Mouse (Mus musculus) stomach, postnatal 0 days (tissue): Measurements from ENCODE around the gene Tpp1. TPM values are rescaled to one million over a fixed set of nuclear protein-coding genes. Genes with fewer than 3 reads are reported as not detected.

Source experiments
- ATAC-seq: fragments of 200-750 bp; cut with Nextera tagmentation; 2 replicates; pipeline ENCODE4 v1.8.0; 2017; ENCODE audit not compliant: low FRiP score, low TSS enrichment
- DNase-seq: peaks from one replicate; pipeline ENCODE4 v3.0.0-alpha.2; 2016; ENCODE audit warnings: low spot score
- H3K27ac ChIP-seq: fragments of 300-500 bp; sonication (generic); replicated peaks from 2 replicates; pipeline ENCODE4 v1.5.1; 2014; ENCODE audit warnings: mild to moderate bottlenecking, control low read depth
- H3K27me3 ChIP-seq: fragments of 300-500 bp; sonication (generic); 2 replicates; pipeline ENCODE4 v1.6.1; 2014; ENCODE audit warnings: low read length; ENCODE audit not compliant: control insufficient read depth, insufficient read depth
- H3K36me3 ChIP-seq: fragments of 300-500 bp; sonication (generic); 2 replicates; pipeline ENCODE4 v1.6.1; 2014; ENCODE audit warnings: low read length, mixed read lengths; ENCODE audit not compliant: control insufficient read depth, insufficient read depth
- H3K4me1 ChIP-seq: fragments of 300-500 bp; sonication (generic); replicated peaks from 2 replicates; pipeline ENCODE4 v1.6.1; 2014; ENCODE audit warnings: antibody characterized with exemption; ENCODE audit not compliant: control insufficient read depth, insufficient read depth
- H3K4me2 ChIP-seq: fragments of 300-500 bp; sonication (generic); replicated peaks from 2 replicates; pipeline ENCODE4 v1.6.1; 2014; ENCODE audit warnings: low read depth, mild to moderate bottlenecking, control low read depth, moderate library complexity
- H3K4me3 ChIP-seq: fragments of 300-500 bp; sonication (generic); 2 replicates; pipeline ENCODE4 v1.5.1; 2014; ENCODE audit warnings: low read depth, low read length, control low read depth
- H3K9ac ChIP-seq: fragments of 300-500 bp; sonication (generic); 2 replicates; pipeline ENCODE4 v1.6.1; 2014; ENCODE audit warnings: mild to moderate bottlenecking, low read length, control low read depth, mixed read lengths
- H3K9me3 ChIP-seq: fragments of 300-500 bp; sonication (generic); 2 replicates; pipeline ENCODE4 v1.6.1; 2016; ENCODE audit warnings: low read length; ENCODE audit not compliant: control insufficient read depth
- CTCF ChIP-seq: IDR thresholded peaks from 2 replicates; pipeline ENCODE4 v1.5.1; 2016; ENCODE audit warnings: antibody characterized with exemption, low read depth, mild to moderate bottlenecking, moderate library complexity
- EP300 ChIP-seq: optimal IDR thresholded peaks from 2 replicates; pipeline ENCODE3; 2016; ENCODE audit warnings: antibody characterized with exemption
- WGBS: fragments of 180-500 bp; shearing (Covaris S2); extraction: QIAGEN DNeasy Blood & Tissue Kit; methylation state at CpG from one replicate; pipeline ENCODE4 v1.1.7; 2014; 5-methylcytosine and 5-hydroxymethylcytosine counted together
- polyA plus RNA-seq: library from polyadenylated mRNA; unstranded; fragments of >200 nt; fragmentation: Nextera tagmentation; extraction: Ambion mirVana; gene quantifications from 2 replicates; pipeline ENCODE4 v1.2.1, GENCODE M21; 2015

Tpp1 gene
- polyA plus RNA-seq, 1 experiment from 2014 or later: 46.1 TPM

- Histone ChIP-seq H3K27ac (peak within 1 kb of the TSS; percentile 90), H3K27me3 (0 out of 2 replicates have a peak, but pooled peaks cover 3% of the 10 kb centered on the region), H3K36me3 (no peaks in the 10 kb centered on the region), H3K9ac (peak within 1 kb of the TSS; percentile 87), H3K4me1 (no peaks in the 10 kb centered on the region; the same call in 1 of the 2 replicates), H3K9me3 (no peaks in the 10 kb centered on the region), H3K4me2 (peak within 1 kb of the TSS; percentile 68), H3K4me3 (peak within 1 kb of the TSS; percentile 75)
- peak; percentile 47 for DNase-seq
- WGBS: under 1% methylated on average over 71 of the region's 97 CpGs
- no peak; the same call in 1 of the 2 replicates for TF ChIP-seq CTCF
- TF ChIP-seq EP300: no peak
- ATAC-seq: peak; percentile 72
Measured at GRCm38 (mm10) chr7:105787285-105788140, 35.5 kb upstream of the Tpp1 start, which contains the start of gene Dchs1. TSS of gene Dchs1 (minus strand) at chr7:105787654.

DNA sequence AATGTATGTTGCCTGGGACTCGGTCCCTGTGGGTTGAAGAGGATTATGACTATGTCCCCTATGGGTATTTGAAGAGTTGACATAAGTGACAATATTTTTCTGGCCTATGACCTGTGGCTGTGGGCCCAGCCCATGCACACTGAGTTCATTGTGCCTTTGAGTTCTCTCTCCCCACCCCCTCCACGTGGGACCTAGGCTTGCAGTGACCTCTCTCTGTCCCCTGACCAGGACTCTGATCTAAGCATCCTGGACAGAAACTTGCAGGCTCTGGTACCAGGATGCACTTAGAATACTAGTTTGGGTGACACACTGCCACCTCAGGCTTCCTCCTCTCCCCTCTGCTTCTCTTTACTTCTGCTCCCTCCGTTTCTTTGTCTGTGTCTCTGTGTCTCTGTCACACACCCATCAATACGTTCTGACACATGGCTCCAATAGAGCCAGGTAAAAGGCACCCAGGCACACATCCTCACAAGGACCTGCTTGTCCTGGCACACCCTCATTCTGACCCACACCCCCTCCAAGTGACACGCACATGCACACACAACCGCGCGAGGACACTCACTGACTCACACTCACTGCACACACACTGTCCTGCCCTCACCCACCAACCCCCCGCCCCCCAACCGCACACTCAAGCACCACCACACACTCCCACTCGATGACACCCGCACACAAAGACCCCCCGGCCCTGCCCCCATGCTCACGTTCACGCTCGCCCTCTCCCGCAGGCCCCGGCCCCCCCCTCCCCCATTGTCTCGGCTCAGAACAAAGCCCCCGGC lies 34.7 kb upstream of the Tpp1 start:
- TF ChIP-seq CTCF (no peak), EP300 (no peak)
- ATAC-seq (peak; percentile 72), DNase-seq (peak; percentile 23)
- Histone ChIP-seq H3K4me1 (no peaks in the 10 kb centered on the region; the same call in 1 of the 2 replicates), H3K4me2 (peak overlapping the region; percentile 68), H3K36me3 (no peaks in the 10 kb centered on the region), H3K9me3 (no peaks in the 10 kb centered on the region), H3K27me3 (0 out of 2 replicates have a peak, but pooled peaks cover 3% of the 10 kb centered on the region), H3K4me3 (peak overlapping the region; percentile 75), H3K27ac (peak overlapping the region; percentile 90), H3K9ac (peak overlapping the region; percentile 87)
- 8% methylated on average over 18 of the region's 20 CpGs for WGBS

DNA sequence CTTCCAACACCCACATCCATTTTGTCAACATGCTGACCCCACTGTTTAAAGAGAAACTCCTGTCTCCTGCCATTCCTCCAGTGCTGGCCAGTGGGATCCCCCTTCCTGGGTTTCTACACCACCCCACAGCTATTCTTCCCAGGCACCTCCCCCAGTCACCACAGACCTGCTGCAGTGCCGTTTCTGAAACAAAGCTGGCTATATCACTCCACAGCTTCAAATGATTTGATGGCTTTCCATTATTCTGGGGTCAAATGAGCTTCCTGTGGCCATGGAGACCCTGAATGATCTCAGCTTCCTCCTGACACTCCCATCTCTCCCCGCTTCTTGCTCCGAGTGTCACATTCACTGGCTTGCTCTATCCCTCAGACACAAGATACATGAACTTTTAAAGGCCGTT lies 32.5 kb upstream of the Tpp1 start:
- TF ChIP-seq EP300 (no peak), CTCF (no peak)
- H3K4me1 ChIP-seq: no peaks in the 10 kb centered on the region; the same call in 1 of the 2 replicates
- DNase-seq (no peak), ATAC-seq (no peak)
- 0 out of 2 replicates have a peak, but pooled peaks cover 3% of the 10 kb centered on the region for H3K27me3 ChIP-seq
- H3K27ac ChIP-seq: no peak overlapping the region
- H3K9me3 ChIP-seq: no peaks in the 10 kb centered on the region
- H3K9ac ChIP-seq: no peak overlapping the region
- H3K4me3 ChIP-seq: no peak overlapping the region
- no peaks in the 10 kb centered on the region for H3K36me3 ChIP-seq
- WGBS: 20% methylated on average over 4 of the region's 4 CpGs
- no peak overlapping the region for H3K4me2 ChIP-seq

DNA sequence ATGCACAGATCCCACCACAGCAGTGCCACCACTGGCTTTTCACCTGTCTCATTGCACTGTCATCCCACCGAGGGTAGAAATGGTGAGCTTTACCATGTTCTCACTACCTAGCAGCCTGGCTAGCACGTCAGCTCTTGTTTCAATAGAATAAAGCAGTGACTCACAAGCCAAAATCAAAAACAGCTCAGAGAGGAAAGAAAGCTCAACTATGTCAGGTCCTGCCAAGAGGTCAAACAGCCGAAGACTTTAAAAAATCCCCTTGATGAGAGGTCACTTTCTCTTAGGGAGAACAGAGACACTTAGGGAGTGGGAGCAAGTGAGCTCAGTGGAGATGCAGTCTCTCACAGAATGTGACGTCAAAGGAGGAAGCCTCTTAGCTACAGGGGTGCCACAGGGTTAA lies 31.8 kb upstream of the Tpp1 start:
- H3K4me3 ChIP-seq: no peak overlapping the region
- WGBS: 43% methylated on average over 4 of the region's 4 CpGs

DNA sequence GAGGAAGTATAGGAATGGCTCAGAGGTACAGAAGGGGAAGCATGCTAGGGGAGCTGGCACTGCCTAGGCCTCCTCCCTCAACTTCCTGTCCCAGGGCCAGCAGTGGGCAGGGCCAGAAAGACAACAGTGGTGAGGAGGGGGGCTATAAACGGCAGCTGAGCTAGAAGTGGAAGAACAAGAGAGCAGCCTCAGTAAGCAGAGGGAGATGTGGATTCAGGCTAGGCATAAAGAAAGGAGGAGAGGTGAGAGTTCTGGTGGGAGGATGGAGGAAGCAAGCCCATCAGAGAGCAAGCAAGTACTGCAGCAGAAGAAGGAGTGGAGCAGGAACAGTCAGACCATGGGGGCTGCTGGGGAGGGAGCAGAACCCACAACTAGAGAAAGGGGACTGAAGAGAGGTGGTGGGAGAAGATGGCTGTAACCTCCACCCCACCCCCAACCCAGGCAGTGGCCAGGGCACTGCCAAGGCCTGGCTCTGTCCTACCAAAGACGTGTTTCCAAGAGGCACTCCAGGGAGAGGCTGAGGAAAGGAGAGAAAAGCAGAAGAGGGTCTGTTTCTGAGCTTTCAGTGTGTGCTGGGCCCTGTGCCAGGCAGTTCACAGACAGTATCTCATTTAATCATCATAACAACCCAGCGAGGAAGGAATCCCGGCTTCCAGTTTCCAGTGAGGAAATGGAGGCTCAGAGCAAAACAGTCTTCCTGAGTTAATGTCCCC lies 26.7 kb upstream of the Tpp1 start:
- H3K4me1 ChIP-seq: peaks cover 7% of the 10 kb centered on the region; the same call in 1 of the 2 replicates
- H3K27me3 ChIP-seq: no peaks in the 10 kb centered on the region
- peak; percentile 62 for ATAC-seq
- no peak overlapping the region for H3K4me3 ChIP-seq
- WGBS: 24% methylated on average over 4 of the region's 4 CpGs
- H3K4me2 ChIP-seq: peak overlapping the region; percentile 34
- no peaks in the 10 kb centered on the region for H3K9me3 ChIP-seq
- no peak for DNase-seq
- peak overlapping the region; percentile 86 for H3K27ac ChIP-seq
- H3K9ac ChIP-seq: peak overlapping the region; percentile 38; the same call in 1 of the 2 replicates
- TF ChIP-seq EP300 (no peak), CTCF (no peak)
- H3K36me3 ChIP-seq: no peaks in the 10 kb centered on the region

More for the DNA sequence above, 31.8 kb upstream of the Tpp1 start:
- Histone ChIP-seq H3K27me3 (0 out of 2 replicates have a peak, but pooled peaks cover 3% of the 10 kb centered on the region), H3K4me1 (peaks cover under 1% of the 10 kb centered on the region; the same call in 1 of the 2 replicates), H3K4me2 (no peak overlapping the region), H3K9ac (no peak overlapping the region), H3K9me3 (no peaks in the 10 kb centered on the region), H3K27ac (no peak overlapping the region), H3K36me3 (no peaks in the 10 kb centered on the region)
- no peak for DNase-seq
- no peak for TF ChIP-seq CTCF
- no peak for TF ChIP-seq EP300
- ATAC-seq: no peak
